Mouse (Mus musculus) layer of hippocampus, adult 8-10 months (tissue): Measurements from ENCODE around the gene Ninj1. TPM values are rescaled to one million over a fixed set of nuclear protein-coding genes. Genes with fewer than 3 reads are reported as not detected.

Source experiments
- DNase-seq, 2 experiments: peaks; one replicate each; pipeline ENCODE4 v3.0.0; 2022; ENCODE audit warnings: low spot score in 2 of 2
- total RNA-seq, 4 experiments: library from RNA; stranded (reverse); gene quantifications; 2 replicates each; pipeline ENCODE4 v1.2.4; 2022

Ninj1 gene
- total RNA-seq, 4 experiments from 2014 or later: 17.8 to 27.6 (median 21.7) TPM

- no peak for DNase-seq
Measured at GRCm38 (mm10) chr13:49225159-49225558, 37.9 kb downstream of the Ninj1 start.

GRCm38 (mm10) chr13:49225633-49226032, 38.3 kb downstream of the Ninj1 start:
- no peak for DNase-seq

- no peak for DNase-seq
Measured at GRCm38 (mm10) chr13:49233792-49234572, 46.7 kb downstream of the Ninj1 start.

- no peak for DNase-seq
Measured at GRCm38 (mm10) chr13:49234711-49235110, 47.4 kb downstream of the Ninj1 start.

GRCm38 (mm10) chr13:49237617-49238016, 50.3 kb downstream of the Ninj1 start:
- DNase-seq: no peak

GRCm38 (mm10) chr13:49238737-49239136, 51.5 kb downstream of the Ninj1 start:
- DNase-seq: no peak

- DNase-seq: no peak
Measured at GRCm38 (mm10) chr13:49242321-49243065, 55.2 kb downstream of the Ninj1 start.

GRCm38 (mm10) chr13:49243492-49243891, 56.2 kb downstream of the Ninj1 start:
- DNase-seq: no peak

GRCm38 (mm10) chr13:49245251-49245650, 58.0 kb downstream of the Ninj1 start:
- DNase-seq: no peak

Other genes starting within 250 kb of the Ninj1 start
- 100 to 1,000 TPM; 103 to 110 (median 105) TPM for gene Fam120a, start 219.5 kb upstream of the Ninj1 start, total RNA-seq
- gene Wnk2, start 39.5 kb upstream of the Ninj1 start, total RNA-seq: 100 to 1,000 TPM in 2 of 4 experiments, 10 to 100 TPM in 2; 90.3 to 125 (median 102) TPM
- gene Card19, start 28.6 kb downstream of the Ninj1 start, total RNA-seq: 10 to 100 TPM; 12.2 to 22.0 (median 18.0) TPM
- gene Susd3, start 61.2 kb downstream of the Ninj1 start, total RNA-seq: 1 to 10 TPM; 2.6 to 5.3 (median 3.8) TPM
- 10 to 100 TPM in 1 of 4 experiments, 1 to 10 TPM in 3; 6.2 to 10.8 (median 8.6) TPM for gene Fgd3, start 132.8 kb downstream of the Ninj1 start, total RNA-seq
- gene Bicd2, start 154.1 kb downstream of the Ninj1 start, total RNA-seq: 10 to 100 TPM; 46.0 to 58.0 (median 50.2) TPM
- gene Ippk, start 233.8 kb downstream of the Ninj1 start, total RNA-seq: 10 to 100 TPM; 27.6 to 32.1 (median 30.7) TPM